Mouse (Mus musculus) stomach, embryonic 14.5 days (tissue): ENCODE measurements at regions not wholly inside any gene's neighbourhood (a gene's known extent, or its start where the extent isn't known, plus 50 kb on each side); places are given as distances from the start of the nearest gene placed in this dataset.

Experiments
- ATAC-seq: fragments of 200-750 bp; cut with Nextera tagmentation; 2 replicates; pipeline ENCODE4 v1.8.0; 2017; ENCODE audit warnings: low read depth, moderate TSS enrichment; ENCODE audit not compliant: insufficient number of reproducible peaks, insufficient read depth, low FRiP score
- H3K27ac ChIP-seq: fragments of 300-500 bp; sonication (generic); 2 replicates; pipeline ENCODE4 v1.5.1; 2014; ENCODE audit warnings: mild to moderate bottlenecking, low read length, moderate library complexity, mixed read lengths
- H3K27me3 ChIP-seq: fragments of 300-500 bp; sonication (generic); 2 replicates; pipeline ENCODE4 v1.6.1; 2014; ENCODE audit warnings: low read length, control low read depth, mixed read lengths; ENCODE audit not compliant: control insufficient read depth, insufficient read depth
- H3K36me3 ChIP-seq: fragments of 300-500 bp; sonication (generic); 2 replicates; pipeline ENCODE4 v1.6.1; 2014; ENCODE audit warnings: mild to moderate bottlenecking, control low read depth, low read length, moderate library complexity, mixed read lengths; ENCODE audit not compliant: control insufficient read depth, insufficient read depth
- H3K4me1 ChIP-seq: fragments of 300-500 bp; sonication (generic); 2 replicates; pipeline ENCODE4 v1.6.1; 2014; ENCODE audit warnings: low read length, control low read depth, mixed read lengths; ENCODE audit not compliant: control insufficient read depth, insufficient read depth
- H3K4me2 ChIP-seq: fragments of 300-500 bp; sonication (generic); replicated peaks from 2 replicates; pipeline ENCODE4 v1.6.1; 2014; ENCODE audit warnings: low read depth, low read length, control low read depth
- H3K4me3 ChIP-seq: fragments of 300-500 bp; sonication (generic); 2 replicates; pipeline ENCODE4 v1.5.1; 2014; ENCODE audit warnings: low read depth, low read length, control low read depth
- H3K9ac ChIP-seq: fragments of 300-500 bp; sonication (generic); replicated peaks from 2 replicates; pipeline ENCODE4 v1.6.1; 2014; ENCODE audit warnings: low read depth, mild to moderate bottlenecking, control low read depth, low read length, moderate library complexity, mixed read lengths
- H3K9me3 ChIP-seq: fragments of 300-500 bp; sonication (generic); 2 replicates; pipeline ENCODE4 v1.6.1; 2016; ENCODE audit warnings: low read depth, low read length, control low read depth; ENCODE audit not compliant: control insufficient read depth
- WGBS: fragments of 180-500 bp; shearing (Covaris S2); extraction: QIAGEN DNeasy Blood & Tissue Kit; methylation state at CpG from one replicate; pipeline ENCODE4 v1.1.7; 2014; 5-methylcytosine and 5-hydroxymethylcytosine counted together

- no peak for ATAC-seq
- 73% methylated on average over 6 of the region's 6 CpGs for WGBS
- H3K4me3 ChIP-seq = no peak overlapping the region
- no peak overlapping the region for H3K27ac ChIP-seq
- no peaks in the 10 kb centered on the region for H3K36me3 ChIP-seq
- H3K27me3 ChIP-seq = no peaks in the 10 kb centered on the region
- no peak overlapping the region for H3K9ac ChIP-seq
- no peaks in the 10 kb centered on the region for H3K9me3 ChIP-seq
- peaks cover 21% of the 10 kb centered on the region for H3K4me1 ChIP-seq
- H3K4me2 ChIP-seq = no peak overlapping the region
Measured at GRCm38 (mm10) chr17:31782251-31782650, 73.4 kb downstream of the Sik1 start.

DNA sequence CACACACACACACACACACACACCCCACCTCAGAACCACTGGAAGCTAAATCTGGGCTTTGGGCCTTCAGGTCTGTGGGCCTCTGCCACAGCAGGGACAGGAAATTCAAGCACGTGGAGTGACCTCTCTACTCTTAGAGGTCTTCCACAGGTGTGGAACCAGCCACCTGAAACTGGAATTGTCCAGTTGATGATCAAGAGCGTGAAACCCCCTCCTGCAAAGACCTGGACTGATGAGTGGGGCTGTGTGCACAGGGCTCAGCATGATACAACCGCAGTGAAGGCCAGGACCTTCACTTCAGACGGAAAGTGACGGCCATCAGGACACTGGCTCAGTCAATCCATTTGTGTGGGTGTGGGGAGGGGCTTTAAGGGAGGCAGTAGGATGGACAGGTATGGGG is 72.5 kb downstream of the Sik1 start:
- ATAC-seq = no peak
- H3K4me1 ChIP-seq = peaks cover 13% of the 10 kb centered on the region
- H3K9me3 ChIP-seq = no peaks in the 10 kb centered on the region
- no peak overlapping the region for H3K4me2 ChIP-seq
- WGBS = 90% methylated on average over 5 of the region's 5 CpGs
- no peak overlapping the region for H3K4me3 ChIP-seq
- H3K27me3 ChIP-seq = no peaks in the 10 kb centered on the region
- no peak overlapping the region for H3K27ac ChIP-seq
- H3K36me3 ChIP-seq = no peaks in the 10 kb centered on the region
- H3K9ac ChIP-seq = no peak overlapping the region

- ATAC-seq = no peak
- Histone ChIP-seq H3K27me3 (no peaks in the 10 kb centered on the region), H3K27ac (no peak overlapping the region), H3K9me3 (no peaks in the 10 kb centered on the region), H3K4me1 (peaks cover 15% of the 10 kb centered on the region), H3K4me3 (no peak overlapping the region), H3K9ac (no peak overlapping the region), H3K36me3 (no peaks in the 10 kb centered on the region), H3K4me2 (no peak overlapping the region)
- WGBS = 90% methylated on average over 3 of the region's 3 CpGs
Measured at GRCm38 (mm10) chr17:31788316-31788715, 67.3 kb downstream of the Sik1 start.

DNA sequence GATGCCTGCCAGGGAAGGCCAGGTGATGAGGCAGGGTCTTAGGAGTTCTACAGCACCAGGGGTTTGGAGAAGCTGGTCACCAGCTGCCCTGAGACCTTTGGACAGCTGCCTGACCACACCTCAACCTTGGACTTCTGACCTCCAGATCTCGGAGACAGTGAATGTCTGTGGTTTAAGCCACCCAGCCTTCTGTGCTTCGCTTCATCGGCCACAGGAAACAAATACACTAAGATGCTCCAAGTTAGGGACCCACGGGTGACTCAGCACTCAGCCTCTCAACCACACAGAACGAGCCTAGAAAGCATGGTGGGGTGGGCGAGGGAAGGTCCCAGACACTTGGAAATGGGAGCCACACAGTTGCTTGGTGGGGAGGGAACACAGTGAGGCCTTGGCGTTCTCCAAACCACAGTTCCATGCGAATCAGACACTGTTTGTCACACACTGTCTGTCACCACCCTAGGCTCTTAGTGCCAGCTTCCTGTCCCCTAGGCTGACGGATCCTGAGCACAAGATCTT is 66.5 kb downstream of the Sik1 start:
- peaks cover 21% of the 10 kb centered on the region for H3K4me1 ChIP-seq
- no peaks in the 10 kb centered on the region for H3K36me3 ChIP-seq
- no peak overlapping the region for H3K27ac ChIP-seq
- WGBS = 82% methylated on average over 9 of the region's 9 CpGs
- ATAC-seq = no peak
- H3K4me2 ChIP-seq = no peak overlapping the region
- no peak overlapping the region for H3K9ac ChIP-seq
- no peak overlapping the region for H3K4me3 ChIP-seq
- no peaks in the 10 kb centered on the region for H3K27me3 ChIP-seq
- no peaks in the 10 kb centered on the region for H3K9me3 ChIP-seq

DNA sequence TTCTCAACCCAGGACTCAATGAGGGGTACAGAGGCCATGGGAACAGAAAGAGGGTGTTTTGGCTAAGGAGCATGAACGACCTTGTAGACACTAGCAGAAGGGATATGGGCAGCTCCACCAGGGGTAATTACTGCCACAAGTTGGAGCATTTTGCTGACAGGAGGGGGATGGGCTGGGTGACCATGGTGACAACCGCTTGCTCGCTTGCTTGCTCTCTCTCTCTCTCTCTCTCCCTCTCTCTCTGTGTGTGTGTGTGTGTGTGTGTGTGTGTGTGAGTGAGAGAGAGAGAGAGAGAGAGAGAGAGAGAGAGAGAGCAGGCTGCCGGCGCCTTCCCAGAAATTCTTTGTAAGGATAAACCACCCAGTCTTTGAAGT is 65.7 kb downstream of the Sik1 start:
- WGBS = 12% methylated on average over 5 of the region's 5 CpGs
- Histone ChIP-seq H3K4me1 (peaks cover 26% of the 10 kb centered on the region), H3K4me2 (no peak overlapping the region), H3K9me3 (no peaks in the 10 kb centered on the region), H3K9ac (no peak overlapping the region), H3K36me3 (no peaks in the 10 kb centered on the region), H3K27ac (no peak overlapping the region), H3K27me3 (no peaks in the 10 kb centered on the region), H3K4me3 (no peak overlapping the region)
- ATAC-seq = no peak

DNA sequence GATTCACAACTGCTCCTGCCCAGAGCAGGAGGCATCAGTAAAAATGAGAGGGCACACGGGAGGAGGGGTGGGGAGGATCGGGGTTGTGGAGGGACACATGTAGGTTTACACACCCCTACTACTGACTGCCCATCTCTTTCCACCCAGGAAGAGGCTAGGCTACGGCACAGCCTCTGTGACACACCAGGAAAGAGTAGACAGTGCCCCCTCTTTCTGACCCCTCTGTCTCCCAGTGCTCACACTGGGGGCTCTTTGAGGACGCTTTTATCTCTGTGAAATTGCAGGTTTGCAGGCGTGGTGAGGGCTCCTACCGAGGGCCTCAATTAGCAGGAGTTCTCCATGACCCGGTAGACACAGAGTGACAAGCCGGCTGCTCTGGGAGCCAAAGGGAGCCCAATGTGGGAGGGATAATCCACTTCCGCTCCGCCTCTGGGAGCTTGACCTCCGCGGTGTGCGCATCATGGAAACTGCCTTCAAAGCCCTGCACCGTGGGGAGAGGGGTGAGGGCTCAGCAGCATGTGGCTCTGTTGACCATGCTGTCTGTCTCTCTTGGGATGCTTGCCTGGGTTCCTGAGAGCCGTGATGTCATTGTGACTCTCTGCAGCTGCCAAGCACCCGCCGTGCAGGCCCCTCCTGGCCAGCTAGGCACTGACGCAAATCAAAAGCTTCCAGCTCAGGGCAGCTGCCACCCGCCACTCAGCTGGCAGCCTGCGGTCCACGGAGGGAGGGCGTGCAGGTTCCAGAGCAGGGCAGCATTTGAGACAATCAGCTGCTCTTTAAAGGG is 65.1 kb downstream of the Sik1 start:
- Histone ChIP-seq H3K27ac (no peak overlapping the region), H3K36me3 (no peaks in the 10 kb centered on the region), H3K27me3 (no peaks in the 10 kb centered on the region), H3K4me2 (no peak overlapping the region), H3K4me3 (no peak overlapping the region), H3K4me1 (peaks cover 26% of the 10 kb centered on the region), H3K9me3 (no peaks in the 10 kb centered on the region), H3K9ac (no peak overlapping the region)
- 16% methylated on average over 22 of the region's 22 CpGs for WGBS
- ATAC-seq = peak; percentile 38; the same call in 1 of the 2 replicates

- H3K27me3 ChIP-seq = no peaks in the 10 kb centered on the region
- H3K36me3 ChIP-seq = no peaks in the 10 kb centered on the region
- no peak overlapping the region for H3K27ac ChIP-seq
- no peak overlapping the region for H3K4me3 ChIP-seq
- 96% methylated on average over 17 of the region's 17 CpGs for WGBS
- no peak overlapping the region for H3K9ac ChIP-seq
- peaks cover 26% of the 10 kb centered on the region for H3K4me1 ChIP-seq
- no peaks in the 10 kb centered on the region for H3K9me3 ChIP-seq
- ATAC-seq = no peak
- H3K4me2 ChIP-seq = no peak overlapping the region
Measured at GRCm38 (mm10) chr17:31791656-31792055, 63.9 kb downstream of the Sik1 start.

- H3K9me3 ChIP-seq = no peaks in the 10 kb centered on the region
- no peak overlapping the region for H3K27ac ChIP-seq
- WGBS = 83% methylated on average over 5 of the region's 5 CpGs
- no peak overlapping the region for H3K9ac ChIP-seq
- H3K36me3 ChIP-seq = no peaks in the 10 kb centered on the region
- H3K4me3 ChIP-seq = no peak overlapping the region
- H3K27me3 ChIP-seq = no peaks in the 10 kb centered on the region
- H3K4me1 ChIP-seq = peaks cover 26% of the 10 kb centered on the region
- H3K4me2 ChIP-seq = no peak overlapping the region
- ATAC-seq = no peak
Measured at GRCm38 (mm10) chr17:31793040-31793439, 62.6 kb downstream of the Sik1 start.

- no peaks in the 10 kb centered on the region for H3K36me3 ChIP-seq
- H3K4me3 ChIP-seq = no peak overlapping the region
- H3K27me3 ChIP-seq = no peaks in the 10 kb centered on the region
- peaks cover 26% of the 10 kb centered on the region for H3K4me1 ChIP-seq
- H3K9ac ChIP-seq = no peak overlapping the region
- peak; percentile 68 for ATAC-seq
- H3K27ac ChIP-seq = peak overlapping the region; percentile 6; the same call in 1 of the 2 replicates
- H3K4me2 ChIP-seq = no peak overlapping the region
- no peaks in the 10 kb centered on the region for H3K9me3 ChIP-seq
- WGBS = 43% methylated on average over 10 of the region's 10 CpGs
Measured at GRCm38 (mm10) chr17:31793521-31793920, 62.1 kb downstream of the Sik1 start.
